Mouse (Mus musculus): ENCODE results near the gene Olfr456. TPM values are rescaled to one million over a fixed set of nuclear protein-coding genes. Genes with fewer than 3 reads are reported as not detected.

Olfr456 gene
- polyA plus RNA-seq, 1 experiment from 2014 or later, result not detected

GRCm38 (mm10) chr6:42441395-42441794 lies 45.6 kb downstream of the Olfr456 start:
- Histone ChIP-seq H3K9me3 (replicated peaks) (no peaks in the 10 kb centered on the region), H3K4me3 (replicated peaks) (no peak overlapping the region), H3K4me2 (no peak overlapping the region), H3K27ac (no peak overlapping the region), H3K4me1 (replicated peaks) (no peaks in the 10 kb centered on the region), H3K36me3 (no peaks in the 10 kb centered on the region), H3K9ac (no peak overlapping the region), H3K27me3 (no peaks in the 10 kb centered on the region)
- DNase-seq, result no peak
- ATAC-seq (ENCODE audit: low read depth), result no peak
- 49% methylated on average over 2 of the region's 2 CpGs for WGBS (ENCODE audit: insufficient replicate concordance)

Other genes with a start within 250 kb of the Olfr456 start
- gene Gstk1, start 241.3 kb downstream of the Olfr456 start, polyA plus RNA-seq (2015; fragmentation: Nextera tagmentation; extraction: Ambion mirVana), result 6.9 and 8.1 TPM in 2 replicates
- gene Tmem139, start 225.2 kb downstream of the Olfr456 start, polyA plus RNA-seq (2015; fragmentation: Nextera tagmentation; extraction: Ambion mirVana), result 0.12 TPM in 1 of 2 replicates, not detected in the other
- gene Casp2, start 222.2 kb downstream of the Olfr456 start, polyA plus RNA-seq (2015; fragmentation: Nextera tagmentation; extraction: Ambion mirVana), result 26.0 and 29.8 TPM in 2 replicates
- gene Clcn1, start 200.5 kb downstream of the Olfr456 start, polyA plus RNA-seq (2015; fragmentation: Nextera tagmentation; extraction: Ambion mirVana), result 0.08 TPM in 1 of 2 replicates, not detected in the other
- 0.05 TPM in 2 replicates for gene Fam131b, start 162.6 kb downstream of the Olfr456 start, polyA plus RNA-seq (2015; fragmentation: Nextera tagmentation; extraction: Ambion mirVana)
- gene Zyx, start 137.6 kb downstream of the Olfr456 start, polyA plus RNA-seq (2015; fragmentation: Nextera tagmentation; extraction: Ambion mirVana), result 36.5 and 39.7 TPM in 2 replicates
- gene Epha1, start 113.9 kb downstream of the Olfr456 start, polyA plus RNA-seq (2015; fragmentation: Nextera tagmentation; extraction: Ambion mirVana), result 2.7 and 2.9 TPM in 2 replicates
- gene Tas2r143, start 87.0 kb downstream of the Olfr456 start, polyA plus RNA-seq (2015; fragmentation: Nextera tagmentation; extraction: Ambion mirVana), result not detected in 2 replicates
- gene Tas2r135, start 81.8 kb downstream of the Olfr456 start, polyA plus RNA-seq (2015; fragmentation: Nextera tagmentation; extraction: Ambion mirVana), result not detected in 2 replicates
- not detected in 2 replicates for gene Tas2r126, start 52.7 kb downstream of the Olfr456 start, polyA plus RNA-seq (2015; fragmentation: Nextera tagmentation; extraction: Ambion mirVana)
- gene Olfr458, start 22.0 kb downstream of the Olfr456 start, polyA plus RNA-seq (2015; fragmentation: Nextera tagmentation; extraction: Ambion mirVana), result not detected in 2 replicates
- not detected in 2 replicates for gene Olfr457, start 10.9 kb downstream of the Olfr456 start, polyA plus RNA-seq (2015; fragmentation: Nextera tagmentation; extraction: Ambion mirVana)
- gene Olfr455, start 60.4 kb upstream of the Olfr456 start, polyA plus RNA-seq (2015; fragmentation: Nextera tagmentation; extraction: Ambion mirVana), result not detected in 2 replicates
- gene Tcaf3, start 110.5 kb upstream of the Olfr456 start, polyA plus RNA-seq (2015; fragmentation: Nextera tagmentation; extraction: Ambion mirVana), result not detected in 2 replicates
- 0.24 and 0.27 TPM in 2 replicates for gene Tcaf2, start 158.0 kb upstream of the Olfr456 start, polyA plus RNA-seq (2015; fragmentation: Nextera tagmentation; extraction: Ambion mirVana)
- 6.0 and 7.8 TPM in 2 replicates for gene Tcaf1, start 222.9 kb upstream of the Olfr456 start, polyA plus RNA-seq (2015; fragmentation: Nextera tagmentation; extraction: Ambion mirVana)